Mouse (Mus musculus): ENCODE data around the gene Prkd2. TPM values are rescaled to one million over a fixed set of nuclear protein-coding genes. Genes with fewer than 3 reads are reported as not detected.

The Prkd2 gene
- 15.0 and 15.6 TPM in 2 replicates for polyA plus RNA-seq (2016; fragmentation: Nextera tagmentation; extraction: Ambion mirVana)

DNA sequence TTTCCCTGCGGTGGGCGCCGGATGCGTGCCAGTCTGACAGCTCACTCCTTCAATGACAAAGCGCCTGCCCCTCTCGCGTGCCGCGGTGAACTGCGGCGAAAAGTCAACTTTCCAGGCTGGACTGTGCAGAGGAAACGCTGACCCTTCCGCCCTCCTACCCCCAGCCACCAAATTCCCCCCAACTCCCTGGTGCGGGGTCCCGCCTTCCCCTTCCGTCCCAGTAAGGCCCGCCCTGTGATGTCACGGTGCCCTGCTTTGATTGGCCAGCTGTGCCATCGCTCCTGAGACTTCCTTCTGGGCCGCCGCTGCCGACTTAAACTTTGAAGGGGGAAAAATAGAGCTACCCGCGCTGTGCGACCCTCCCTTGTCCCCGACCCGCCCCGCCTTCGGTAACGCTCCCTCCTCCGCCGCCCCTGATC is at the start of gene Prkd2:
Prkd2 (plus strand) TSS at position 258 of the 419 bp plus-strand sequence.
- Histone ChIP-seq H3K4me1 (peaks cover 53% of the 10 kb centered on the region), H3K36me3 (peaks cover 63% of the 10 kb centered on the region)
- WGBS, result 0% methylated on average over 31 of the region's 32 CpGs

DNA sequence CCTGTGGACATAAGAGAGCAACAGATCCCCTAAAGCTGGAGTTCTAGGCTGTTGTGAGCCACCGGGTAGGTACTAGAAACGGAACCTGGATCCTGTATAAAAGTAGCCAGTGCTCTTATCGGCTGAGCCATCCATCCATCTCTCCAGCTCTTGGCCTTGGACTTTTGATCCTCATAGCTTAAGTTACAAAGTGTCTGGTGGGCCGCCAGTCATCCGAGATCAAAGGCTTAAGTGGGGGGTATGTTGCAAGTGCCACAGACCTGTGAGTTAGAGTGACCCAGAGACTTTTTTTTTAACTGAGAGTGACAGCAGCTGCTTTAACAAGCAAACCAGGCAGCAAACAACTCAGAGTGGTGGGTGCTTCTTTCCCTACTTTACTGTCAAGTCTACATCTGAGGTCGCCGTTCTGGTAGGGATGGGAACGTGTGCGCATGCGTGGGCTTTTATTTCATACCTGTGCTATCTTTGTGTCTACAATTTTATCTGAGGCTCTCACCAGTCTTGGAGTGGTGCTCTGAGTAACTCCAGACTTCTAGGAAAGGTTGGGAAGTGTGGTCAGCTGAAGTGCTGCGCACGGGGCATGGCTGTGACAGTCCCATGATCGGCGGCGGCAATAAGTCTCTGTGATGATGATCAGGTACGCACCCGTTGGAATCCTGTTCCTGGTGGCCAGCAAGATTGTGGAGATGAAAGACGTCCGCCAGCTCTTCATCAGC is 49.5 kb upstream of the Prkd2 start:
- Histone ChIP-seq H3K27me3 (ENCODE audit: low read depth, poor library complexity, severe bottlenecking) (no peaks in the 10 kb centered on the region), H3K4me3 (no peak overlapping the region), H3K9me3 (replicated peaks) (no peaks in the 10 kb centered on the region), H3K36me3 (peaks cover 90% of the 10 kb centered on the region), H3K27ac (no peak overlapping the region), H3K4me1 (no peaks in the 10 kb centered on the region)
- no peak for DNase-seq (ENCODE audit: low spot score)
- WGBS, result 89% methylated on average over 19 of the region's 19 CpGs

More for the DNA sequence above, at the start of gene Prkd2:
- H3K27ac ChIP-seq, result peak within 1 kb of the TSS; percentile 88
- no peaks in the 10 kb centered on the region for H3K9me3 ChIP-seq (replicated peaks)
- DNase-seq (ENCODE audit: low spot score), result peak; percentile 93
- H3K27me3 ChIP-seq (ENCODE audit: low read depth, poor library complexity, severe bottlenecking), result no peaks in the 10 kb centered on the region
- H3K4me3 ChIP-seq, result peak within 1 kb of the TSS; percentile 76

DNA sequence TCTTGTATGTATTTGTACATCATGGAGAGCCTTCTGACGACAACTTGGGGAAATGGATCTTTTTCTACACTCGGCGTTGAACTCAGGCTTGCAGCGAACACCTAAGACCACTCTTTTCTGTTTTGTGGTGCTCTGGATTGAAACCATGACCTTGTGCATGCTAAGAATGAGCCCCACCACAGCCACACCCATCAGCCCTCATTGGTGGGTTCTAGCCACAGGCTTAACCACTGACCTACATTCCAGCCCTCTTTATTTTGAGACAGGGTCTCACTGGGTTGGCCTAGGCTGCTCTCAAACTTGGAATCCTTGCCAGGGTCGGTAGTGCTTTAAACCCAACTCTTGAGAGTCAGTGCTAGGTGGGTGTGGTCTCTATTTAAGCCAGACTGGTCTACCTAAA is 47.8 kb upstream of the Prkd2 start:
- Histone ChIP-seq H3K4me3 (no peak overlapping the region), H3K27me3 (ENCODE audit: low read depth, poor library complexity, severe bottlenecking) (no peaks in the 10 kb centered on the region), H3K4me1 (no peaks in the 10 kb centered on the region), H3K27ac (no peak overlapping the region), H3K9me3 (replicated peaks) (no peaks in the 10 kb centered on the region), H3K36me3 (peaks cover 88% of the 10 kb centered on the region)
- no peak for DNase-seq (ENCODE audit: low spot score)
- WGBS, result 91% methylated on average over 5 of the region's 5 CpGs

DNA sequence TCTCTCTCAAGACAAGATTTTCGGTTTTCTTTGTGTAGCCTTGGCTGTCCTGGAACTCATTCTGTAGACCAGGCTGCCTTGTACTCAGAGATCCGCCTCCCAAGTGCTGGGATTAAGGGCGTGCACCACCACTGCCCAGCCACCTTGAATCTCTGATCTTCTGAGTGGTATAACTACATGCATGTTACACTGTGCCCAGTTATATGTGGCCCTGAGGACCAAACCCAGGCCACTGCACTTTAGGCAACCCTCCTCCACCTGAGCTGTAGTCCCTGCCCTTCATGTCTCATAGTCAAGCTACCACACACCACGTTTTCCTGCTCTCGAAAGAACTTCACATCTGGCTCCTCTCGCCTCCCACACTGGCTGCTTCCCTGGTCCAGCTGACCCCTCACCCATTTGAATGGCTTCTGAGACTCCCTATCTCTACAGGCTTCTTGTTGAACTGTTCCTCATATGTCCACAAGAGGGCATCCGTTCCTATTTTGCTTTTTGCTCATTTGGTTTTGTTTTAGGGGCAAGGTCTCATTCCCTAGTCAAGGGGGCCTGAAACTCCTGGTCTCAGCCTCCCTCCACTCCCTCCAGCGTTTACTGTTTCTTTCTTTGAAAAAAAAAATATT is 38.2 kb upstream of the Prkd2 start:
- Histone ChIP-seq H3K27ac (no peak overlapping the region), H3K27me3 (ENCODE audit: low read depth, poor library complexity, severe bottlenecking) (no peaks in the 10 kb centered on the region), H3K4me1 (no peaks in the 10 kb centered on the region; the same call in 1 of the 2 replicates), H3K4me3 (no peak overlapping the region), H3K36me3 (peaks cover 36% of the 10 kb centered on the region), H3K9me3 (replicated peaks) (no peaks in the 10 kb centered on the region; the same call in 1 of the 2 replicates)
- WGBS, result 36% methylated on average over 8 of the region's 8 CpGs
- DNase-seq (ENCODE audit: low spot score), result no peak

DNA sequence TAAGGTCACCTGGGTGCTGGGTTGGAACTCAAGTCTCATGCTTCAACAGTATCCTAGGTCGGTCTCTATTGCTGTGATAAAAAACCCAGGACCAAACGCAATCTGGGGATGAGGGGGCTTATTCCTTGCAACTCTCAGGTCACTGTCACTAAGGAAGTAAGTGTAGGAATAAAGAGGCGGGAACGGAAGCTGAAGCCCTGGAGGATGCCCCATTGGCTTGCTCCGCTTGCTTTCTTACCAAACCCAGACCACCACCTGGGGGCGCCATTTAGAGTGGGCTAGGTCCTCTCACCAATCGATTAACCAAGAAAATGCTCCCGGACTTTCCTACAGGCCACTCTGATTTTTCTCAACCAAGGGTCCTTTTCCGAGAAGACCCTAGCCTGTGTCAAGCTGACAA is 34.8 kb upstream of the Prkd2 start:
- WGBS, result 90% methylated on average over 9 of the region's 9 CpGs
- DNase-seq (ENCODE audit: low spot score), result no peak
- H3K9me3 ChIP-seq (replicated peaks), result no peaks in the 10 kb centered on the region; the same call in 1 of the 2 replicates
- H3K27ac ChIP-seq, result no peak overlapping the region
- no peak overlapping the region for H3K4me3 ChIP-seq
- H3K4me1 ChIP-seq, result peaks cover 28% of the 10 kb centered on the region
- H3K36me3 ChIP-seq, result peaks cover 48% of the 10 kb centered on the region
- H3K27me3 ChIP-seq (ENCODE audit: low read depth, poor library complexity, severe bottlenecking), result peaks cover 32% of the 10 kb centered on the region

DNA sequence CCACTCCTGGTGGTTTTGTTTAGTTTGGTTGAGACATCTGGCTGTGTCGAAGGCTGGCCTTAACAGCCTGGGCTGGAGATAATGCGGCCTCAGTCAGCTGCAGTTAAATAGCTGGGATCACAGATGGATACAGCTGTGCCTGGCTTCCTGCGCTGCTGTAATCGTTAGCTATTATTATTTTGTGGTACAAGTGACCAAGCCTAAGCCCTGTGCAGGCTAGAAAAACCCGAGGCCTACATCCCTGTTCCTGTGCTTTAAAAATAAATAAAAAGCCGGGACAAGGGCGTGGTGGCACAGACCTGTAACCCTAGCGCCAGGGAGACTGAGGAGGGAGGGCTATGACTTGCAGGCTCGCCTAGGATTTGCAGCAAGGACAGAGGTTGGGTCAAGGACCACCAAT is 34.1 kb upstream of the Prkd2 start:
- Histone ChIP-seq H3K4me3 (no peak overlapping the region), H3K27me3 (ENCODE audit: low read depth, poor library complexity, severe bottlenecking) (peaks cover 39% of the 10 kb centered on the region), H3K36me3 (peaks cover 55% of the 10 kb centered on the region), H3K27ac (no peak overlapping the region), H3K4me1 (peaks cover 28% of the 10 kb centered on the region), H3K9me3 (replicated peaks) (no peaks in the 10 kb centered on the region; the same call in 1 of the 2 replicates)
- DNase-seq (ENCODE audit: low spot score), result no peak
- 88% methylated on average over 9 of the region's 9 CpGs for whole genome bisulfite sequencing

DNA sequence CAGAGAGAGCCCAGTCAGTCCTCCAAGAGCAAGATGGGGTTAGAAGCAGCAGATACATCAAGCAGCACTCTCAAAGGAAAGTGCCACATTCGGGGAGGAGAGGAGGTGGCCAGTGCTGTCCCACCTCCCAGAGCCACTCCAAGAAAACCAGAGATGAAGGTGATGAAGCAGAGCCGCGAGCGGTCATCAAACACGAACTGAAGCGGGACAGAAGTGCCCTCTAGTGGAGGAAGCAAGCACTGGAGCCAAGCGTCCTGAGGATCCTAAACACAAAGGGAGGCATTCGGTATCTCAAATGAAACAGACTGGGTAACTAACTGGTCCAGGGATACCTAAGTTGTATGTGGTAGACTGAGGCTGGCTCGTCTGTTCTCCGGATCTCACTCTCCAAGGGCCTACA is 33.0 kb upstream of the Prkd2 start:
- Histone ChIP-seq H3K4me3 (no peak overlapping the region), H3K27ac (no peak overlapping the region), H3K36me3 (peaks cover 63% of the 10 kb centered on the region), H3K9me3 (replicated peaks) (no peaks in the 10 kb centered on the region; the same call in 1 of the 2 replicates), H3K27me3 (ENCODE audit: low read depth, poor library complexity, severe bottlenecking) (peaks cover 40% of the 10 kb centered on the region), H3K4me1 (peaks cover 29% of the 10 kb centered on the region)
- 29% methylated on average over 10 of the region's 10 CpGs for WGBS
- peak; percentile 75 for DNase-seq (ENCODE audit: low spot score)

DNA sequence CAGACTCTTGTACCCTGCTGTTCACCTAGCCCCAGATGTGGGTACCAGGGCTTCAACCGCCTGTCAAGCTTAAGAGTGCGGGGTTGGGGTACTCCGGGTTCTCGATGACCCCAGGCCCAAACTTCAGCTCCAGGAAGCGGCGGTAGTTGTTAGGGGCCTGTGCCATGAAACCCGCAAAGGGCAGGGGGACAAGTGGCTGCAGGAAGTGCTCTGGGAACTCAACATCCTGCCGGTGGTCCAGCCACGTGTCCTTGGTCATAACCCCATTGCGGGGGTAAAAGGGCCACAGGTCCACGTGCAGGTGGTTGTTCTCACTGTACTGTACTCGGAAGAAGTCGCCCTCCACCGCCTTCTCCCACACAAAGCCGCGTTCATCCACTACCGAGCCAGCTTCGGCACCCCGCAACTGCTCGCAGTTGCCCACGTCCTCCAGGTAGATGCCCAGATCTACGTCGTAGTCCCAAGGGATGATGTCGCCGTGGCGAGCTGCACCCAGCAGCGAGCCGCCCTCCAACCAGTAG is 32.2 kb upstream of the Prkd2 start:
- no peaks in the 10 kb centered on the region; the same call in 1 of the 2 replicates for H3K9me3 ChIP-seq (replicated peaks)

DNA sequence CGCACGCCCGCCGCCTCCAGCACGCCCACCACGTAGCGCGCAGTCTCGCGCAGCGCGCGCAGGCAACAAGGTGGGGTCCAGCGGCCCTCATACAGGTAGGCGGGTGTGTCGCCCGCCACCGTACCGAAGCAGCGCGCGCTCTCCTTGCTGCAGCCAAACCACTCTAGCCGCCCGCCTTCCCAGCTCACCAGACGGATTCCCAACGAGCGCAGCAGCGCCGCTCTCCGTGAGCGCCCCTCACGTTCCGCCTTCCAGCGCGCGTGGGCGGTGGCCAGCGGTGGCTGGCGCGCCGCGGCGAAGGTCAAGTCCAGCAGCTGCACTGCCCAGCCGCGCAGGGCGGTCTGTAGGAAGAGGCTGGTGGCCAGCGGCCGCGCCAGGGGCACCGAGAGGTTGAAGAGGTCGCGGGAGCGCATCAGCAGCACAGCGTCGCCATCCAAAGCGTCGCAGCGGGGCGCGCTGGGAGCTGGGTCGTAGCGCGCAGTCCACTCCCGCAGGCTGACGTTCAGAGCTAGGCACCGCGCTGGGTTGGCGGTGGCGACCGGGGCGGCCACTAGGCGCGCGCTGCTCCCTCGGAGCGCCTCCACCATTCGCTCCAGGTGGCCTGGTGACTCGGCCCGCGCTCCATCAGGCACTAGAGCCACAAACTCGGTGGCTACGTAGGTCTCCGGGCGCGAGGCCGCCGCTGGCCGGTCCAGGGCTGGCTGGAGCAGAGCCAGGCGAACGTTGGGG is 31.6 kb upstream of the Prkd2 start:
- peak; percentile 75 for DNase-seq (ENCODE audit: low spot score)
- H3K4me3 ChIP-seq, result peak overlapping the region; percentile 56
- 6% methylated on average over 77 of the region's 90 CpGs for WGBS
- peak overlapping the region; percentile 67 for H3K27ac ChIP-seq
- H3K27me3 ChIP-seq (ENCODE audit: low read depth, poor library complexity, severe bottlenecking), result peaks cover 40% of the 10 kb centered on the region
- peaks cover 42% of the 10 kb centered on the region for H3K4me1 ChIP-seq
- peaks cover 63% of the 10 kb centered on the region for H3K36me3 ChIP-seq
- H3K9me3 ChIP-seq (replicated peaks), result no peaks in the 10 kb centered on the region; the same call in 1 of the 2 replicates

More for the DNA sequence above, 32.2 kb upstream of the Prkd2 start:
- WGBS, result 52% methylated on average over 28 of the region's 28 CpGs
- peak; percentile 37 for DNase-seq (ENCODE audit: low spot score)
- Histone ChIP-seq H3K27ac (peak overlapping the region; percentile 67), H3K4me1 (peaks cover 36% of the 10 kb centered on the region), H3K36me3 (peaks cover 63% of the 10 kb centered on the region), H3K4me3 (peak overlapping the region; percentile 56), H3K27me3 (ENCODE audit: low read depth, poor library complexity, severe bottlenecking) (peaks cover 40% of the 10 kb centered on the region)

DNA sequence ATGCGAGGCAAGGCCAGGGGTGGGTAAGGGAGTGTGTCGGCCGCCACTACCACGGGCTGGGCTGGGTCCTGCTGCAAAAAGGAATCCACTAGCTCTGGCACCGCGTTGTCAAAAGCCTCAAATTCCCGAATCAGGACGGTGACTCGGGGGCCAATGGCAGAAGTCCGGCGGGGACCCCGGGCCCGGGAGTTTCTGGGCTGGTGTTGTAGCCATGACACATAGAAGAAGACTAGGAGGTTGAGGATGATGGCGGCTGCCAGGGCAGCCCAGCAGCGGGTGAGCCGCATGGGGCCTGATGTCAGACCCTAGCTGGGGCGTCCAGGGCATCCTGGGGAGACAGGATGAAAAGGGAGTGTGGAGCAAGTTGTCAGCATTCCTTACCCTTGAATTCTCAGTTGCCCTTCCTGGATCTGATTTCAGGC is 31.0 kb upstream of the Prkd2 start:
- Histone ChIP-seq H3K4me1 (peaks cover 43% of the 10 kb centered on the region), H3K9me3 (replicated peaks) (no peaks in the 10 kb centered on the region; the same call in 1 of the 2 replicates), H3K27ac (peak overlapping the region; percentile 67), H3K36me3 (peaks cover 58% of the 10 kb centered on the region), H3K4me3 (peak overlapping the region; percentile 56), H3K27me3 (ENCODE audit: low read depth, poor library complexity, severe bottlenecking) (peaks cover 40% of the 10 kb centered on the region)
- no peak for DNase-seq (ENCODE audit: low spot score)
- WGBS, result 15% methylated on average over 17 of the region's 17 CpGs

DNA sequence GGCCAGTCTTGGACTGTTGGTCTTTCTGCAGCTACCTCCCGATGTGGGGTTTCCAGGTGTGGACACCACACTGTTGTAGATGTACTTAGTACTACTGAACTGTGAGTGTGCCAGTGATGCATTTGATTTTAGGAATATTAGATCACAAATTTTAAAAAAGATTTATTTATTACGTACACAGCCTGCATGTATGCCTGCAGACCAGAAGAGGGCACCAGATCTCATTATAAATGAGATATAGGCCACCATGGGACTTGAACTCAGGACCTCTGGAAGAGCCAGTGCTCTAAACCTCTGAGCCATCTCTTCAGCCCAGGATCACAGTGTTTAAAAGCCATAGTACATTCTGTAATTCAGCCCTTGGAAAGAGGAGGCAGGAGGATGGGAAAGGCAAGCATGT is 30.2 kb upstream of the Prkd2 start:
- Histone ChIP-seq H3K27me3 (ENCODE audit: low read depth, poor library complexity, severe bottlenecking) (peaks cover 40% of the 10 kb centered on the region), H3K36me3 (peaks cover 49% of the 10 kb centered on the region), H3K4me1 (peaks cover 49% of the 10 kb centered on the region), H3K27ac (no peak overlapping the region), H3K4me3 (no peak overlapping the region), H3K9me3 (replicated peaks) (no peaks in the 10 kb centered on the region; the same call in 1 of the 2 replicates)
- 85% methylated on average over 2 of the region's 2 CpGs for WGBS
- DNase-seq (ENCODE audit: low spot score), result no peak

DNA sequence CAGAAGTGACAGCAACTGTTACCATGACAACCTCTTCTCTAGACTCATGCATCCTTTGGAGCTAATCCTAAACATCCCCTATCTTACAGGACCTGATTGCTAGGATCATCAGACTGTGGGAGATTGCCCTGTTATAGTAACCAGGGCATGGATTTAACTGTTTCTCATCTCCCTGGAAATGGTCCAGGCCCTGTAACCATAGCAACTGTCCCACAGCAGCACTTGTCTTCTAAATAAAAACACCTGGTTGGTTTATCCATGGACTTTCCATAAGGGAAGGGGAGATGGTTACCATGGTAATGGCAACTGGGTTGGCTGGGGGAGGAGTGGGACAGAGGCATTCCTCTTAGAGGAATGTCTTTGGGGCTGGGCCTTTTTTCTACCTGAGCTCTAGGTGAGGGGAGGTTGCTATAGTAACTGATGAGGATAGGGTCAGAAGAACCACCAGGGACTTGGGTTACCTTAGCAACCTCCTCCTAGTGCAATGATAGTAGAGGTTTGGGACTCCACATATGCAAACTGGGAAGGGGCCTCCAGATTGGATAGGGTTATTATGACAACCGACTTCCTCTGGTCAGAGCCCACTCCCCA is 27.3 kb upstream of the Prkd2 start, which contains the start of gene Strn4:
Strn4 (plus strand) TSS at position 539 of the 591 bp plus-strand sequence.
- peak within 1 kb of the TSS; percentile 100 for H3K27ac ChIP-seq
- WGBS, result 3% methylated on average over 1 of the region's 1 CpGs

More for the DNA sequence above, 27.3 kb upstream of the Prkd2 start, which contains the start of gene Strn4:
- DNase-seq (ENCODE audit: low spot score), result peak; percentile 72
- Histone ChIP-seq H3K36me3 (peaks cover 26% of the 10 kb centered on the region), H3K4me3 (peak within 1 kb of the TSS; percentile 96), H3K27me3 (ENCODE audit: low read depth, poor library complexity, severe bottlenecking) (peaks cover 33% of the 10 kb centered on the region), H3K9me3 (replicated peaks) (no peaks in the 10 kb centered on the region), H3K4me1 (peaks cover 65% of the 10 kb centered on the region)
